Comparison of ENCODE assay signal across 8 mouse cellular contexts in the genomic region with DNA sequence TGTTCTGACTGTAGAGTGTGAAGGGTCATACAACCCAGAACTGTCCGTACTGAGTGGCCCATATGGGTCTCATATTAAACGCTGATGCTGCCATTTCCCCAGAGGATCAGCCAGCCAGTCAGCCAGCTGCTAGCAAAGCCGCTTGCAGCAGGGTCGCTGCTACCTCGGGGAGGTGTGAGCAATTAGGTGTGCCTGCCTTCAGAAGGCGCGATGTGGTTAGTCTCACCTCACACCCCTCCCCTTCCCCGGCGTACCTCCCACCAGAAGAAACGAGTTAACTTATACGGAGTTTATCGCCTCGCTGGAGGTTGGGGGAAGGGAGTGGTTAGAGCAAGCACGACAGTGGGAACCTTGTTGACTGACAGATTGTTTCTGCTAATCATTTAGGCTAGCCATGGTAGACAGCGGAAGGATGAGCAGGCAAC. TPM values are rescaled to one million over a fixed set of nuclear protein-coding genes. Genes with fewer than 3 reads are reported as not detected.
DNase-seq lines count a peak whose midpoint lies in the region; ATAC-seq lines count a peak whose summit lies in the region.

No protein-coding gene starts in this region.

- ATAC-seq in heart, embryonic 16.5 days (replicated peaks; ENCODE audit: extremely low read depth, insufficient read depth, low FRiP score) = no peak
- ATAC-seq in neural tube, embryonic 12.5 days (ENCODE audit: low FRiP score, low read depth) = no peak

- no peaks in the 10 kb centered on the region for H3K36me3 ChIP-seq in heart, embryonic 16.5 days (ENCODE audit: control insufficient read depth, insufficient read depth)
- no peaks in the 10 kb centered on the region for H3K36me3 ChIP-seq in neural tube, embryonic 12.5 days

- intact Hi-C loops in left cerebral cortex, postnatal 25 days (cut with DNase I) = loop anchor here (5.0 kb wide), 3 partner anchors 131 to 481 kb away; no protein-coding TSS in a partner anchor

- peaks cover 8% of the 10 kb centered on the region; the same call in 1 of the 2 replicates for H3K27me3 ChIP-seq in heart, embryonic 16.5 days (ENCODE audit: control insufficient read depth, insufficient read depth, low read length)
- H3K27me3 ChIP-seq in neural tube, embryonic 12.5 days (replicated peaks) = peaks cover 11% of the 10 kb centered on the region

- peak overlapping the region; percentile 86 for H3K4me3 ChIP-seq in heart, embryonic 16.5 days (ENCODE audit: low read length)
- H3K4me3 ChIP-seq in neural tube, embryonic 12.5 days = peak overlapping the region; percentile 65

- no peak overlapping the region for H3K27ac ChIP-seq in heart, embryonic 16.5 days (ENCODE audit: low read length)
- no peak overlapping the region for H3K27ac ChIP-seq in neural tube, embryonic 12.5 days

- no peaks in the 10 kb centered on the region for H3K9me3 ChIP-seq in heart, embryonic 16.5 days (replicated peaks; ENCODE audit: control insufficient read depth, low read length)
- H3K9me3 ChIP-seq in neural tube, embryonic 12.5 days = no peaks in the 10 kb centered on the region

- WGBS in heart, embryonic 16.5 days = under 1% methylated on average over 15 of the region's 15 CpGs
- 0% methylated on average over 15 of the region's 15 CpGs for WGBS in neural tube, embryonic 12.5 days

- peak overlapping the region; percentile 98 for H3K4me2 ChIP-seq in heart, embryonic 16.5 days (ENCODE audit: low read depth, low read length)
- peak overlapping the region; percentile 97 for H3K4me2 ChIP-seq in neural tube, embryonic 12.5 days (replicated peaks)

- peaks cover 12% of the 10 kb centered on the region for H3K4me1 ChIP-seq in heart, embryonic 16.5 days (ENCODE audit: control insufficient read depth, insufficient read depth, low read length)
- H3K4me1 ChIP-seq in neural tube, embryonic 12.5 days = peaks cover 16% of the 10 kb centered on the region

- H3K9ac ChIP-seq in heart, embryonic 16.5 days (ENCODE audit: low read length) = peak overlapping the region; percentile 86
- H3K9ac ChIP-seq in neural tube, embryonic 12.5 days = 0 out of 2 replicates have a peak overlapping the region, but pooled peaks have one; percentile 21

- DNase-seq in left cerebral cortex, adult 18-20 months (ENCODE audit: low spot score in 2 of 2) = peak; percentile 17 to 20
- DNase-seq in left cerebral cortex, adult 11 months (ENCODE audit: low spot score) = no peak
- DNase-seq in embryo, embryonic 10 days (ENCODE audit: low spot score) = peak; percentile 45
- peak; percentile 27 to 41 for DNase-seq in left cerebral cortex, postnatal 25 days (ENCODE audit: low spot score in 2 of 2)
- no peak for DNase-seq in urinary bladder, postnatal 25 days (ENCODE audit: low spot score)
- DNase-seq in ovary, postnatal 36 days (ENCODE audit: low spot score) = no peak

RNA-seq across cellular contexts. Expression of a gene that starts 0.8 kb away (rescaled TPM):
- 10 to 100 TPM; 73.6 to 73.8 TPM for total RNA-seq in left cerebral cortex, adult 18-20 months (2021)
- 30.5 and 31.1 TPM in 2 replicates for polyA plus RNA-seq in heart, embryonic 16.5 days (2015; fragmentation: Nextera tagmentation; extraction: Ambion mirVana)
- total RNA-seq in left cerebral cortex, postnatal 25 days (2021) = 10 to 100 TPM; 73.1 to 92.6 TPM
- polyA plus RNA-seq in neural tube, embryonic 12.5 days (2016; fragmentation: Nextera tagmentation; extraction: Ambion mirVana) = 39.7 and 41.0 TPM in 2 replicates

Comparison
In these comparisons a context has a peak if more than half of its experiments do, and no peak if none do; other contexts are left out.
1. DNase-seq: peak in left cerebral cortex, adult 18-20 months (2 of 2), embryo, embryonic 10 days (single experiment) and left cerebral cortex, postnatal 25 days (2 of 2); none in left cerebral cortex, adult 11 months (single experiment), urinary bladder, postnatal 25 days (single experiment) and ovary, postnatal 36 days (single experiment).